Mouse (Mus musculus): ENCODE measurements around the gene Fbxw15.
A peak's percentile ranks its signal among the peaks of the same experiment; 100 is the strongest.
"Not testable (repeated sequence)": the region's sequence is repeated elsewhere in the genome, so short reads cannot be mapped to it uniquely, and the experiment has no call there.

Gene Fbxw15

GRCm38 (mm10) chr9:109568162-109568561 is at the start of gene Fbxw15:
Gene Fbxw15 (minus strand): TSS chr9:109568262.
- DNase-seq (ENCODE audit: low spot score in 2 of 2) = not testable (repeated sequence)

DNA sequence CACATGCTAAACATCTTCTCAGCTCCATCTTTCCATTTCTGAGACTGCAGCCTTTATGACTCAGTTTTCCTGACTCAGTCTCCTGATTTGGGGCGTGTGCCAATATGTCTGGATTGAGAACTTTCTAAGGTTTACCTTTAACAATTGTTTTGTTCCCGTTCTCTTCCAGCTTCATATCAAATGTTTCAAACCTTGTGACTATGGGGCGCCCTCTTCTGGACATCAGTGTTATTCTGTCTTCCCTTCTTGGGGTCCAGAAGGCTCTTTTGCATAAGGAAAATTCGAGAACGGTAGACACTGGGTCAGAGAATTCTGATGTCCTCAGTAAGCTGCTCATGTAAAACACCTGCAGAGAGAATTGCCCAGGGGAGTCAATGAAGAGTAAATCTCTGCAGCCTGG is 38.8 kb upstream of the Fbxw15 start:
- DNase-seq (ENCODE audit: low spot score in 2 of 2) = peak; percentile 0 to 1

DNA sequence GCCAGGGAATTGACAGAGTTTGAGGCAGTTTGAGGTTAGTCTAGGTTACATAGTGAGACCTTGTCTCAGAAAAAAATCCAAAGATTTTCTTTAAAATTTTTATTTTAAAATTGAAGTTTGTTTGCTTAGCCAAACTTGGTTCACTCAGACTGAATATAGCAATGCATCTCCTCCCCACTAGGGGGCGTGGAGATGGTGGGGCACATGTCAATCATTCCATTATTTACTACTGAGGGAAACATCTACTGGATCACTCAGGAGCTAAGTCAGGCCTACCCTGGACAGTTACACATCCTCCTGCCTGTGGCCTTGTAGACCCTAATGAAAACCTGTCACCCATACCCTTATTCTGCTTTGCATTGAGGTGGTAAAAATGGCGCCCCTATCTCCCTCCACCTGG is 34.1 kb upstream of the Fbxw15 start:
- not testable (repeated sequence) for DNase-seq (ENCODE audit: low spot score in 2 of 2)

- DNase-seq (ENCODE audit: low spot score in 2 of 2) = no peak
Measured at GRCm38 (mm10) chr9:109597226-109597625, 29.2 kb upstream of the Fbxw15 start.

- DNase-seq (ENCODE audit: low spot score in 2 of 2) = no peak
Measured at GRCm38 (mm10) chr9:109594866-109595265, 26.8 kb upstream of the Fbxw15 start.

- DNase-seq (ENCODE audit: low spot score in 2 of 2) = no peak
Measured at GRCm38 (mm10) chr9:109565546-109565945, 2.5 kb downstream of the Fbxw15 start.

GRCm38 (mm10) chr9:109562106-109562505 is 6.0 kb downstream of the Fbxw15 start:
- DNase-seq (ENCODE audit: low spot score in 2 of 2) = not testable (repeated sequence)

DNA sequence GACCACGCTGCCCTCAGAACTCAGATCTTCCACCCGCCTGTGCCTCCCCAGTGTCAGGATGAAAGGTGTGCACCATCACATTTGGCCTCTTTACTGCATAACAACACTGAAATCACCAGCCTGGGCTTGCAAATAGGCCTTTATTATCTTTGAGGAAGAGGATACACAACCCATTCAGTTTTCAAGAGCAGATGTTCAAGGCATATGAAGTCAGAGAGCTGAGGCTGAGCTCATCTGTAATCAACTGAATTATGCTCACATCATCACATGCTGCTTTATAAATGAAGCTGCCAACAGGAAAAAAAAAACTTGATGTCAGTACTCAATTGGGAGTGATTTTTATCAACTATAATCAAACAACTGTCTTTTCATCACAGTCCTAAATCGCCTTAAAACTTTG is 15.6 kb downstream of the Fbxw15 start:
- DNase-seq (ENCODE audit: low spot score in 2 of 2) = no peak

GRCm38 (mm10) chr9:109549666-109550065 is 18.4 kb downstream of the Fbxw15 start:
- not testable (repeated sequence) for DNase-seq (ENCODE audit: low spot score in 2 of 2)

- no peak for DNase-seq (ENCODE audit: low spot score in 2 of 2)
Measured at GRCm38 (mm10) chr9:109523385-109524064, 44.5 kb downstream of the Fbxw15 start.
